Mouse (Mus musculus) erythroblast, adult 5-6 weeks (primary cell): Measurements from ENCODE around the gene Cxcr6. TPM values are rescaled to one million over a fixed set of nuclear protein-coding genes. Genes with fewer than 3 reads are reported as not detected.

Source experiments
- total RNA-seq, 2 experiments: library from RNA; stranded (forward) in 1 of 2; stranded (reverse) in 1 of 2; fragments of 150-400 nt in 1 of 2; fragments of 200-764, 138-1000 nt in 1 of 2; gene quantifications; 2 replicates each; pipeline versions ENCODE4 v1.2.3 to v1.2.4; 2015 to 2017; ENCODE audit warnings: low replicate concordance in 2 of 2

Gene Cxcr6
- total RNA-seq, 2 experiments from 2014 or later, result 0.77 TPM; not detected in 1

Other genes with a start within 250 kb of the Cxcr6 start
- gene Slc6a20b, start 173.9 kb upstream of the Cxcr6 start, total RNA-seq (2015; ENCODE audit: low replicate concordance), result 1.0 TPM in 1 of 2 replicates, not detected in the other
- gene Slc6a20b, start 173.9 kb upstream of the Cxcr6 start, total RNA-seq (2017; ENCODE audit: low replicate concordance), result 1.3 and 1.4 TPM in 2 replicates
- 0.84 and 3.5 TPM in 2 replicates for gene Ccr9, start 128.0 kb upstream of the Cxcr6 start, total RNA-seq (2015; ENCODE audit: low replicate concordance)
- 0.34 and 0.84 TPM in 2 replicates for gene Ccr9, start 128.0 kb upstream of the Cxcr6 start, total RNA-seq (2017; ENCODE audit: low replicate concordance)
- gene Slc6a20a, start 127.6 kb upstream of the Cxcr6 start, total RNA-seq (2015; ENCODE audit: low replicate concordance), result 34.3 and 35.2 TPM in 2 replicates
- 39.0 TPM in 2 replicates for gene Slc6a20a, start 127.6 kb upstream of the Cxcr6 start, total RNA-seq (2017; ENCODE audit: low replicate concordance)
- 6.3 and 16.7 TPM in 2 replicates for gene Lztfl1, start 88.8 kb upstream of the Cxcr6 start, total RNA-seq (2015; ENCODE audit: low replicate concordance)
- 9.6 and 15.3 TPM in 2 replicates for gene Lztfl1, start 88.8 kb upstream of the Cxcr6 start, total RNA-seq (2017; ENCODE audit: low replicate concordance)
- gene Fyco1, start 45.4 kb downstream of the Cxcr6 start, total RNA-seq (2015; ENCODE audit: low replicate concordance), result 10.9 and 12.3 TPM in 2 replicates
- gene Fyco1, start 45.4 kb downstream of the Cxcr6 start, total RNA-seq (2017; ENCODE audit: low replicate concordance), result 6.5 and 9.1 TPM in 2 replicates
- gene Xcr1, start 55.6 kb downstream of the Cxcr6 start, total RNA-seq (2015; ENCODE audit: low replicate concordance), result not detected in 2 replicates
- gene Xcr1, start 55.6 kb downstream of the Cxcr6 start, total RNA-seq (2017; ENCODE audit: low replicate concordance), result 0.70 TPM in 1 of 2 replicates, not detected in the other
- 12.3 and 17.3 TPM in 2 replicates for gene Ccr1, start 162.2 kb downstream of the Cxcr6 start, total RNA-seq (2015; ENCODE audit: low replicate concordance)
- 12.1 and 14.9 TPM in 2 replicates for gene Ccr1, start 162.2 kb downstream of the Cxcr6 start, total RNA-seq (2017; ENCODE audit: low replicate concordance)
- gene Ccr1l1, start 171.9 kb downstream of the Cxcr6 start, total RNA-seq (2015; ENCODE audit: low replicate concordance), result not detected in 2 replicates
- gene Ccr1l1, start 171.9 kb downstream of the Cxcr6 start, total RNA-seq (2017; ENCODE audit: low replicate concordance), result 1.4 and 1.6 TPM in 2 replicates
- gene Ccr3, start 215.5 kb downstream of the Cxcr6 start, total RNA-seq (2015; ENCODE audit: low replicate concordance), result 25.5 and 33.2 TPM in 2 replicates
- gene Ccr3, start 215.5 kb downstream of the Cxcr6 start, total RNA-seq (2017; ENCODE audit: low replicate concordance), result 15.9 and 17.4 TPM in 2 replicates